Mouse (Mus musculus) stomach, embryonic 16.5 days (tissue): ENCODE results near the gene Nr1h4. TPM values are rescaled to one million over a fixed set of nuclear protein-coding genes. Genes with fewer than 3 reads are reported as not detected.

Source experiments
- ATAC-seq: fragments of 200-750 bp; cut with Nextera tagmentation; 2 replicates; pipeline ENCODE4 v1.8.0; 2017; ENCODE audit warnings: moderate number of reproducible peaks, moderate TSS enrichment; ENCODE audit not compliant: insufficient read depth, low FRiP score
- H3K27ac ChIP-seq: fragments of 300-500 bp; sonication (generic); 2 replicates; pipeline ENCODE4 v1.5.1; 2014; ENCODE audit warnings: low read length
- H3K27me3 ChIP-seq: fragments of 300-500 bp; sonication (generic); 2 replicates; pipeline ENCODE4 v1.6.1; 2014; ENCODE audit warnings: low read length, control low read depth, mixed read lengths; ENCODE audit not compliant: control insufficient read depth, insufficient read depth
- H3K36me3 ChIP-seq: fragments of 300-500 bp; sonication (generic); 2 replicates; pipeline ENCODE4 v1.6.1; 2014; ENCODE audit warnings: low read length; ENCODE audit not compliant: control insufficient read depth, insufficient read depth
- H3K4me1 ChIP-seq: fragments of 300-500 bp; sonication (generic); 2 replicates; pipeline ENCODE4 v1.6.1; 2014; ENCODE audit warnings: low read length, control low read depth, mixed read lengths; ENCODE audit not compliant: control insufficient read depth, insufficient read depth
- H3K4me2 ChIP-seq: fragments of 300-500 bp; sonication (generic); 2 replicates; pipeline ENCODE4 v1.6.1; 2014; ENCODE audit warnings: low read depth, low read length, mixed read lengths
- H3K4me3 ChIP-seq: fragments of 300-500 bp; sonication (generic); replicated peaks from 2 replicates; pipeline ENCODE4 v1.5.1; 2014; ENCODE audit warnings: mild to moderate bottlenecking, low read length
- H3K9ac ChIP-seq: fragments of 300-500 bp; sonication (generic); 2 replicates; pipeline ENCODE4 v1.6.1; 2014; ENCODE audit warnings: low read length
- H3K9me3 ChIP-seq: fragments of 300-500 bp; sonication (generic); replicated peaks from 2 replicates; pipeline ENCODE4 v1.6.1; 2016; ENCODE audit warnings: low read length, control low read depth; ENCODE audit not compliant: control insufficient read depth
- WGBS: fragments of 180-500 bp; shearing (Covaris S2); extraction: QIAGEN DNeasy Blood & Tissue Kit; methylation state at CpG from one replicate; pipeline ENCODE4 v1.1.7; 2014; 5-methylcytosine and 5-hydroxymethylcytosine counted together
- polyA plus RNA-seq: library from polyadenylated mRNA; unstranded; fragments of >200 nt; fragmentation: Nextera tagmentation; extraction: Ambion mirVana; gene quantifications from 2 replicates; pipeline ENCODE4 v1.2.1, GENCODE M21; 2015

The Nr1h4 gene
- polyA plus RNA-seq, 1 experiment from 2014 or later, result 8.6 TPM

DNA sequence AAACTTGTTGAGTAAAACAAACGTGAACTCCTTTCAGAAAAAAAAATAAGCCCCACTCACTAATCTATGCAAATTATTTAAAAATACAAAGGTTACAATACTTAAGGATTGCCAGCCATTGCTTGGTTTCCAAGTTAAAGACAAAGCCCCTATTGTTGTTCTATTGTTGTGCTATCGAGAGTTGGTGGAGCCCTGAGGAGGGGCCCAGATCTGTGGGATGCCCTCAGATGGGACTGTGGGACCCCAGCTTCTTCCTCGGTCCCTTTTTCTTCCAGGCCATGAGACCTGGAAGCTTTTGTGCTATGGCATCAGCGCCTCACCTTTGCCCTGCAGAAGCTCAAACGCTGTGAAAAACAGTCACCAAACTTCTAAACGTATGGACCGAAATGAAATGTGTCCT is 51.7 kb downstream of the Nr1h4 start:
- H3K9ac ChIP-seq, result no peak overlapping the region
- H3K9me3 ChIP-seq, result no peaks in the 10 kb centered on the region
- no peaks in the 10 kb centered on the region for H3K36me3 ChIP-seq
- no peaks in the 10 kb centered on the region for H3K27me3 ChIP-seq
- no peaks in the 10 kb centered on the region for H3K4me1 ChIP-seq
- no peak overlapping the region for H3K4me3 ChIP-seq
- WGBS, result 57% methylated on average over 7 of the region's 7 CpGs
- no peak for ATAC-seq
- no peak overlapping the region for H3K4me2 ChIP-seq
- no peak overlapping the region for H3K27ac ChIP-seq

DNA sequence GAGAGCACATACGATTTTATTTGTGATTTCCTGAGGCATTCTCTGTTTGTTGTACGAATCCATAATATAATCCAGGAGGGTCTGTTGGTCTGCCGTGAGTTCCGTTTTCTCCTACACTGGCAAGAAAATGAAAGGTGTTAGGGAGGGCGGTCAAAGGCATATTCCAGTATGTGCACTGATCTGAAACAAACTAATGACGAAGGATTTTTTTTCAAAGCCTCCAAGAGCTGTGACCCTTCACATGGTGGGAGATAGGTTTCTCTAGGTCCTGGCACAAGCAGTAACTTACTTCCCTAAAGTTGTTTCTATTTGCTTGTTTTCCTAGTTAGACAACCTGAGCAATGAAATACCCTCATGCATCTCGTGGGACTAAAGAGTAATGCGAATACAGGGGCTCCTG is 54.6 kb downstream of the Nr1h4 start:
- Histone ChIP-seq H3K4me2 (no peak overlapping the region), H3K9ac (no peak overlapping the region), H3K27ac (no peak overlapping the region), H3K27me3 (no peaks in the 10 kb centered on the region), H3K4me3 (no peak overlapping the region), H3K4me1 (no peaks in the 10 kb centered on the region), H3K36me3 (no peaks in the 10 kb centered on the region), H3K9me3 (no peaks in the 10 kb centered on the region)
- WGBS, result 86% methylated on average over 8 of the region's 8 CpGs
- no peak for ATAC-seq

DNA sequence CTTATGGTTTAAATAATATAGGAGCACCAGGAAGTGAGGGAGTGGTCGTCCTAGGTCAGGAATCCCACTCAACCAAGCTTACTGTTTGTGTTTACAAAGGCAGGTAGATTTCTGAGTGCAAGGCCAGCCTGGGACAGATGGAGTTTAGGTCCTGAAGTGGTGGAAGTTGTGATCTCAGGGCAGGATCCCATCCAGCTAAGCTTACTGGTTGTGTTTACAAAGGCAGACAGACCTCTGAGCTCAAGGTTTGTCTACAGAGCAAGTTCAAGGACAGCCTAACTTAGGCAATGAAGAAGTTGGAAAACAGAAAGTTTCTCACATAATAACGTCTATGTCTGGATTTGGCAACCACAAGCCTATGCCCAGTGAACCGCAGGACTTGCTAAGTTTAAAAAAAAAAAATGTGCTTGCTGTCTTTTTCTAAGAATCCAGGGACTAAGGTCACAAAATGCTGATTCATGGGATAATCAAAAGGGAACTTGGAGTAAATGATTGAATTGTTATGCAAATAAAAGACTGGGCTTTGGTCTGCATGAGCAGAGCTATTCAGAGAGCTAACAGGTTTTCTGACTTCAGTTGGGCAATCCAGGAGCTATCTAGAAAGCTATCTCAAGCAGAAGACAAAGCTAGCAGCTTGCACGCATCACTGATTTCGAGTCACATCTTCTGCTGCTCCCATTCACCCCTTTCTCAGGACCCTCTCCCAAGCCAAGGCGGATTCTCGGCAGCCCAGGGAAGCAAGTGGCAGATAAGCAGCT is 62.6 kb downstream of the Nr1h4 start:
- no peaks in the 10 kb centered on the region for H3K4me1 ChIP-seq

DNA sequence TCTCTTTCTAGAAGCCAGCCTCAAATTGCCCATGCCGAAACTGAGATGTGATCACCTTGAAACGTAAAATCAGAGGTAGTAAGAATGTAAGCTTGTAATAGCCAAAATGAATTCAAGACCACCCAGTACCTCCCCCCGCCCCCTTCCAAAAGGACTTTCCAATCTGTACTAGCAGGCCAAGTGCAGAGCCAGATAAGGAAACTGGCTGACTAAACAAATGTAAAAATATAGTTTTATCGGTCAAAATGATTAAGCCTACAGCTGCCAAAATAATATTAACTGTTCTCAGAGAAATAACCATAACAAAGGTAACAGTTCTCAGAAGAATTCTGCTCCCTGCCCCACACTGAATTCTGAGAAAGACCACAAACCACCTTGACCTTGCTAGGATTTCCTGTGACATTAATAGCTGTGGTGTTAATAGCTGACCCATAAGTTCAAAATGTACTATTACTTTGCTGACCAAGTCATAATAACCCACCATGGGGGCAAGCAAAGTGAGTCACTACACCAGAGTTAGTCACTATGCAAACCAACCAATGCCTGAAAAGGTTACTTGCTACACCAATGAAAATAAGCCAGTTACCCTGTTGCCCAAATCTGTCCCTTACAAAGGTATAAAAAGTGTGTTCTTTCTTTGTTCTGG is 68.5 kb downstream of the Nr1h4 start:
- ATAC-seq, result no peak
- no peak overlapping the region for H3K27ac ChIP-seq
- no peak overlapping the region for H3K4me3 ChIP-seq
- no peak overlapping the region for H3K9ac ChIP-seq
- H3K4me2 ChIP-seq, result no peak overlapping the region
- no peaks in the 10 kb centered on the region for H3K36me3 ChIP-seq
- peaks cover 2% of the 10 kb centered on the region; the same call in 1 of the 2 replicates for H3K9me3 ChIP-seq
- H3K4me1 ChIP-seq, result peaks cover 2% of the 10 kb centered on the region; the same call in 1 of the 2 replicates
- 73% methylated on average over 4 of the region's 4 CpGs for WGBS
- H3K27me3 ChIP-seq, result no peaks in the 10 kb centered on the region

More for the DNA sequence above, 62.6 kb downstream of the Nr1h4 start:
- no peak overlapping the region for H3K9ac ChIP-seq
- H3K9me3 ChIP-seq, result peaks cover 8% of the 10 kb centered on the region; the same call in 1 of the 2 replicates
- no peaks in the 10 kb centered on the region for H3K36me3 ChIP-seq
- no peak overlapping the region for H3K27ac ChIP-seq
- H3K4me2 ChIP-seq, result no peak overlapping the region
- no peak for ATAC-seq
- no peak overlapping the region for H3K4me3 ChIP-seq
- H3K27me3 ChIP-seq, result no peaks in the 10 kb centered on the region
- WGBS, result 67% methylated on average over 7 of the region's 7 CpGs

DNA sequence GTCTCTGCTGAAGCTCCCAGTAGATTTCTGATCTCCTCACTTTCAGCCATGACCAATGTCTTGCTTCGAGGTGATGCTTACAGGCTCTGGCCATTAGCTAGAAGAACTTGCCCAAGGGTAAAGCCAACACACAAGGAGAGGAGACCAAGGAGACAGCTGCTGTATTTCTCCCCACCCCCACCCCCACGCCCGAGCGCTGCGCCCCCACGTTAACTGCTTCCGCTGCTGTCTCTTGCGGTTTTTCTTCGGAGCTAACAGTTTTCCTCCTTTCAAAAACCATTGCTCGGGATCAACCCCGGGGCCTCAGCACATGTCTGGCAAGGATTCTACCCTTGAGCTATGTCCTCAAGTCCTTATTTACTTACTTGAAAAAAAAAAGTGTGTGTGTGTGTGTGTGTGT is 70.5 kb downstream of the Nr1h4 start:
- no peak for ATAC-seq
- peaks cover 2% of the 10 kb centered on the region; the same call in 1 of the 2 replicates for H3K4me1 ChIP-seq
- no peak overlapping the region for H3K27ac ChIP-seq
- no peaks in the 10 kb centered on the region for H3K9me3 ChIP-seq
- no peaks in the 10 kb centered on the region for H3K27me3 ChIP-seq
- no peak overlapping the region for H3K4me2 ChIP-seq
- H3K4me3 ChIP-seq, result no peak overlapping the region
- 70% methylated on average over 11 of the region's 11 CpGs for WGBS
- H3K36me3 ChIP-seq, result no peaks in the 10 kb centered on the region
- no peak overlapping the region for H3K9ac ChIP-seq

DNA sequence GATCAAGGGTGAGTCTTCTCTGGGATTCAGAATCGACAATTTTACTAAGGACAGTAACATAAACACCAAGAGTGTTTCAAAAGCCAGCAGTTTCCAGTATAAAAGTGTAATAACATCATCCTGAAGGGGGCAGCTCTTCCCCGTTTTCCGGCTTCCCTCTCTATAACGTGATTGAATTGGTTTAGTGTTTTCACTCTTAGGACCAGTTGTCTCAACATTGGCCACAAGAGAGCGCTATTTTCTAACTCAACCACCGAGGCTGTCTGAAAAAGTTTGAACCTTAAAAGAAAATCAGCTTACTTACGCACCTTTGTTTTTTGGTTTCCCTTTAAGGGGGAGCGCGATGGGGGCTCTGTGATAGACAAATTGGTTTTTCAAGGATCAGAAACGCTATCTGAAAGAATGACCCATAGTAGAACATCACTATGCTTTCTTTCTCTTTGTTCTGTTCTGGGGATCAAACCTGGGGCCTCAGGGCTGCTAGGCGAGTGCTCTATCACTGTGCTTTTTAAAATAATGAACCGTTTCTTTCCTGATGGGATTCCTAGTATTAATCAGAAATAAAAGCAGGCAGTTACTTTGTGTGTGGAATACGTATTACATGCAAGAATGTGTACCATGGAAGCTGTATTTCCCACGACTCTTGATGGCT is 71.4 kb downstream of the Nr1h4 start:
- 14% methylated on average over 14 of the region's 14 CpGs for WGBS
- ATAC-seq, result peak; percentile 63
- Histone ChIP-seq H3K9me3 (no peaks in the 10 kb centered on the region), H3K4me1 (peaks cover 2% of the 10 kb centered on the region; the same call in 1 of the 2 replicates), H3K4me2 (peak overlapping the region; percentile 47), H3K27me3 (no peaks in the 10 kb centered on the region), H3K27ac (no peak overlapping the region), H3K36me3 (no peaks in the 10 kb centered on the region), H3K4me3 (0 out of 2 replicates have a peak overlapping the region, but pooled peaks have one; percentile 21), H3K9ac (no peak overlapping the region)

DNA sequence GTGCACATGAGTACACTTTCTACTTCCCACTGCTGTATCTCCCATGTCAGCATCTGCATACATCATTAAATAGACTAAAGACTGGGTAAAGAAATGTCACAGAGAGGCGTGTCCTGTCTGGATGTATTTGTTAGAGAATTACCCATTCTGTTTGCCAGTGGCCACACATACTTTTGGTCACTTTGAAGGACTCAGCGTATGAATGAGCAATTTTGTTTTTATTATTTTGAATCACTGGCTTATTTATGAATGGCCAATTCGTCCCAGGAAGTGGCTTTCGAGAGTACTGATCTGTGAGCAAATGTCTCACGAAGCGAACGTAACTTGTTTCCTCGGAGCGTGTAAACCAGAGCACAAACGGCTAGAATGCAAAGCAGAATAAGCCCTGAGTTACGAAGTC is 72.4 kb downstream of the Nr1h4 start:
- no peak overlapping the region for H3K4me2 ChIP-seq
- ATAC-seq, result no peak
- no peak overlapping the region for H3K27ac ChIP-seq
- peaks cover 2% of the 10 kb centered on the region; the same call in 1 of the 2 replicates for H3K4me1 ChIP-seq
- 89% methylated on average over 11 of the region's 11 CpGs for WGBS
- H3K27me3 ChIP-seq, result no peaks in the 10 kb centered on the region
- no peaks in the 10 kb centered on the region for H3K36me3 ChIP-seq
- no peak overlapping the region for H3K4me3 ChIP-seq
- H3K9ac ChIP-seq, result no peak overlapping the region
- no peaks in the 10 kb centered on the region for H3K9me3 ChIP-seq

DNA sequence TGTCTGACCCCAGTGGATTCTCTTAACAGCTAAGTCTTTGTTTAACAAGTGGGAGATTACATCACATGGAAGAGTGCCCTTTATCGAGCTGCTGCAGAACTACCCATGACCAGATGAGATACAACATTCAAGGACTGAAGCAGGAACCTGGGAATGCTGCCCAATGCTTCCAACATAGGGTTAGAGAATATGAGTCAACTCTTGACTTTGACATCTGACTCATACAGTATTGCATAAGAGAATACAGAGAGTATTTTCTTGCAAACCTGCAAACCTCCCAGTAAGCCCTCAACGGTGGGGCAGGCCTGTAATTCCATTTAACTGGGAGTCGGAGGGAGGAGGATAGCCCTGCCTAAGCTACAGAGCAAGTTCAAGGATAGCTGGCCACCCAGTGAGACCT is 74.6 kb downstream of the Nr1h4 start:
- no peak overlapping the region for H3K4me2 ChIP-seq
- H3K27me3 ChIP-seq, result no peaks in the 10 kb centered on the region
- H3K9ac ChIP-seq, result no peak overlapping the region
- 61% methylated on average over 3 of the region's 3 CpGs for WGBS
- H3K9me3 ChIP-seq, result no peaks in the 10 kb centered on the region
- peaks cover 2% of the 10 kb centered on the region; the same call in 1 of the 2 replicates for H3K4me1 ChIP-seq
- H3K4me3 ChIP-seq, result no peak overlapping the region
- H3K36me3 ChIP-seq, result no peaks in the 10 kb centered on the region
- peak; percentile 65 for ATAC-seq
- no peak overlapping the region for H3K27ac ChIP-seq

DNA sequence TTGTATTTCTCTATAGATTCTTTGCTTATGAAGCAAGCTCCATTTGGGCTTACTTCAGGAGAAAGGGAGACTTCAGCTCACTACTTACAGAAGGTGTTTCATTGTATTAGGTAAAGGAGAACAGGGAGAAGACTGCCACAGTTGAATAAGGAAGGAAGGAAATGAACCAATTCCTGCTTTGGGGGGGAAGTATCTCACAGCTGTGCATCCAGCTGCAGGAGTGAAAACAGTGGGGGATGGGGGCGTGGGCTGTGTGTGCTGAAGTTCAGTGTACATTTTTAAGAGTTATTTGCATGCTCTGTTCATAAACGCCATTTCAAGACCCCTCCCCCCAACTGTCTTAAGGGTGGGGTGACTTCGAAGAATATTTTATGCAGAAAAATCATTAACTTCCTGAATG is 79.6 kb downstream of the Nr1h4 start:
- WGBS, result 57% methylated on average over 3 of the region's 3 CpGs
- Histone ChIP-seq H3K9me3 (no peaks in the 10 kb centered on the region), H3K4me2 (no peak overlapping the region), H3K27me3 (no peaks in the 10 kb centered on the region), H3K9ac (no peak overlapping the region), H3K27ac (no peak overlapping the region), H3K36me3 (no peaks in the 10 kb centered on the region), H3K4me3 (no peak overlapping the region), H3K4me1 (no peaks in the 10 kb centered on the region)
- ATAC-seq, result no peak
